15 mouse cellular contexts compared by ENCODE assay signal in genomic region chr4:104439641-104440040, GRCm38 (mm10).
A peak's percentile ranks its signal among the peaks of the same experiment; 100 is the strongest.
DNase-seq lines count a peak whose midpoint lies in the region.
"Had no signal": no experiment of that assay in that cellular context is flagged by ENCODE, and none has a peak within 500 bp of the region (broad histone marks: within the 10 kb centered on the region; RNA-seq: fewer than 3 reads in every experiment).

No protein-coding gene starts in this region.

- H3K27me3 ChIP-seq in heart, embryonic 10.5 days (ENCODE audit: insufficient read depth, poor library complexity, severe bottlenecking): peaks cover 31% of the 10 kb centered on the region; the same call in 1 of the 2 replicates
- H3K27me3 ChIP-seq: heart, embryonic 15.5 days; hindbrain, embryonic 12.5 days had no signal

- no peaks in the 10 kb centered on the region for H3K9me3 ChIP-seq in heart, embryonic 10.5 days
- H3K9me3 ChIP-seq: heart, embryonic 15.5 days; hindbrain, embryonic 12.5 days; midbrain, embryonic 10.5 days had no signal

- WGBS in heart, embryonic 10.5 days: 64% methylated on average over 3 of the region's 3 CpGs

- no peaks in the 10 kb centered on the region for H3K36me3 ChIP-seq in heart, embryonic 10.5 days
- H3K36me3 ChIP-seq: G1E; heart, embryonic 15.5 days; hindbrain, embryonic 12.5 days; midbrain, embryonic 10.5 days had no signal

- peak; percentile 75 for DNase-seq in heart, adult 11 months
- DNase-seq in heart, embryonic 10.5 days (ENCODE audit: low spot score): no peak
- peak; percentile 36 for DNase-seq in brain, embryonic 18.5 days (ENCODE audit: low read depth, low spot score)
- DNase-seq in cerebellum, postnatal 10 days: peak; percentile 31 to 44
- peak; percentile 71 to 88 for DNase-seq in layer of hippocampus, postnatal 14 days (ENCODE audit: low spot score in 2 of 2)
- no peak for DNase-seq in spleen, postnatal 14 days (ENCODE audit: low spot score in 2 of 2)
- DNase-seq in c-Kit-positive CD71-positive TER-119-positive erythroid progenitor cells, embryonic 14.5 days (ENCODE audit: low spot score): no peak
- DNase-seq: adrenal gland, adult 8-10 months; thymus, postnatal 36 days had no signal

- no peak overlapping the region for H3K27ac ChIP-seq in heart, embryonic 10.5 days
- H3K27ac ChIP-seq: heart, embryonic 15.5 days; hindbrain, embryonic 12.5 days; kidney, postnatal 0 days; midbrain, embryonic 10.5 days had no signal

- no peak overlapping the region for H3K4me3 ChIP-seq in heart, embryonic 10.5 days
- H3K4me3 ChIP-seq: heart, embryonic 15.5 days; hindbrain, embryonic 12.5 days; midbrain, embryonic 10.5 days; myocyte had no signal

- H3K4me1 ChIP-seq in heart, embryonic 10.5 days: no peaks in the 10 kb centered on the region
- H3K4me1 ChIP-seq: heart, embryonic 15.5 days had no signal

Comparison
In these comparisons a context has a peak if more than half of its experiments do, and no peak if none do; other contexts are left out.
1. DNase-seq: peak in heart, adult 11 months (single experiment), brain, embryonic 18.5 days (single experiment), cerebellum, postnatal 10 days (2 of 2) and layer of hippocampus, postnatal 14 days (2 of 2); none in heart, embryonic 10.5 days (single experiment), spleen, postnatal 14 days (0 of 2) and c-Kit-positive CD71-positive TER-119-positive erythroid progenitor cells, embryonic 14.5 days (single experiment).